13 mouse cellular contexts compared by ENCODE assay signal in the genomic region with DNA sequence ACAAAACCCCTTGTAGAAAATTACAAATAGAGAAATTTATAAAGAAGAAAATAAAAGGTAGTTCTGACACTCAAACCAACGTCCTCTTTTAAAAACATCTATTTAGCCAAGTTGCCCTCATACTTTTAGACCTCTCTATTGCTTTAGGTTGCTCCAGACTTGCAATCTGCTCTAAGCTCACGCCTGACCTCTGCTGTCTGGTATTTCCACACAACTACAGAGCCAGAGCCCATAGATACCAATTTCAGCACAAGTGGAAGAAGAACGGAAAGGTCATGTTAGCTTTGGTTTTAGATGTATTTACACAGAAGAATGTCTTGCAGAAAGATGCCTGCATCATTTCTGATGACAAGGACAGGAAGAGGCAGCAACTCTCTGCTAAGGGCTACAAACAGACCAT. TPM values are rescaled to one million over a fixed set of nuclear protein-coding genes. Genes with fewer than 3 reads are reported as not detected.
DNase-seq lines count a peak whose midpoint lies in the region; ATAC-seq and TF ChIP-seq lines count a peak whose summit lies in the region.
"Had no signal": no experiment of that assay in that cellular context is flagged by ENCODE, and none has a peak within 500 bp of the region (broad histone marks: within the 10 kb centered on the region; RNA-seq: fewer than 3 reads in every experiment).

No protein-coding gene starts in this region.

- no peaks in the 10 kb centered on the region for H3K36me3 ChIP-seq in intestine, postnatal 0 days (ENCODE audit: control insufficient read depth, insufficient read depth)
- H3K36me3 ChIP-seq in intestine, embryonic 15.5 days, result no peaks in the 10 kb centered on the region
- H3K36me3 ChIP-seq in lung, postnatal 0 days (ENCODE audit: insufficient read depth, low read length), result no peaks in the 10 kb centered on the region
- H3K36me3 ChIP-seq: limb, embryonic 15.5 days had no signal

- H3K9ac ChIP-seq in intestine, postnatal 0 days (ENCODE audit: low read depth, low read length), result no peak overlapping the region
- no peak overlapping the region for H3K9ac ChIP-seq in intestine, embryonic 15.5 days
- H3K9ac ChIP-seq in lung, postnatal 0 days (replicated peaks; ENCODE audit: low read depth), result no peak overlapping the region
- H3K9ac ChIP-seq: limb, embryonic 15.5 days had no signal

- peak; percentile 12 for DNase-seq in cerebellum, postnatal 10 days
- DNase-seq in cerebellum, adult 9-11 months, result no peak
- peak; percentile 9 for DNase-seq in lung, postnatal 0 days (ENCODE audit: low spot score)
- DNase-seq in lung, adult 18-20 months, result no peak
- DNase-seq in brain, embryonic 14.5 days (ENCODE audit: low read depth), result peak; percentile 23
- DNase-seq in right cerebral cortex, adult 2 months (ENCODE audit: low spot score in 2 of 2), result no peak

- H3K4me3 ChIP-seq in intestine, postnatal 0 days (ENCODE audit: low read depth, low read length), result no peak overlapping the region
- H3K4me3 ChIP-seq in intestine, embryonic 15.5 days (replicated peaks), result no peak overlapping the region
- no peak overlapping the region for H3K4me3 ChIP-seq in lung, postnatal 0 days (ENCODE audit: low read depth, low read length)
- H3K4me3 ChIP-seq: limb, embryonic 15.5 days; megakaryocyte, embryonic 14.5 days had no signal

- TF ChIP-seq CTCF in intestine, postnatal 0 days (IDR thresholded peaks at IDR 0.05; ENCODE audit: low read depth), result peak; percentile 64
- peak; percentile 51 for TF ChIP-seq CTCF in lung, postnatal 0 days (IDR thresholded peaks at IDR 0.05)
- TF ChIP-seq CTCF in brain, embryonic 14.5 days (IDR thresholded peaks at IDR 0.05; ENCODE audit: borderline replicate concordance, extremely low read depth, insufficient read depth, insufficient read length), result peak; percentile 19; the same call in 1 of the 2 replicates

- no peaks in the 10 kb centered on the region for H3K9me3 ChIP-seq in intestine, postnatal 0 days (ENCODE audit: control insufficient read depth)
- no peaks in the 10 kb centered on the region for H3K9me3 ChIP-seq in intestine, embryonic 15.5 days
- H3K9me3 ChIP-seq in lung, postnatal 0 days (ENCODE audit: low read length), result no peaks in the 10 kb centered on the region
- H3K9me3 ChIP-seq: G1E; limb, embryonic 15.5 days; megakaryocyte, embryonic 14.5 days had no signal

- WGBS in intestine, postnatal 0 days, result 38% methylated on average over 3 of the region's 3 CpGs
- WGBS in intestine, embryonic 15.5 days, result 41% methylated on average over 3 of the region's 3 CpGs
- 30% methylated on average over 3 of the region's 3 CpGs for WGBS in lung, postnatal 0 days

- no peak for TF ChIP-seq POLR2A in brain, embryonic 14.5 days (IDR thresholded peaks at IDR 0.05; ENCODE audit: borderline replicate concordance, extremely low read depth, insufficient read depth, insufficient read length, poor library complexity, severe bottlenecking)

- H3K4me1 ChIP-seq in intestine, postnatal 0 days (replicated peaks; ENCODE audit: control insufficient read depth, insufficient read depth, low read length), result no peaks in the 10 kb centered on the region
- H3K4me1 ChIP-seq in intestine, embryonic 15.5 days (replicated peaks), result no peaks in the 10 kb centered on the region
- H3K4me1 ChIP-seq in lung, postnatal 0 days (ENCODE audit: insufficient read depth, low read depth, low read length), result no peaks in the 10 kb centered on the region
- H3K4me1 ChIP-seq: limb, embryonic 15.5 days; megakaryocyte, embryonic 14.5 days had no signal

- no peak for TF ChIP-seq EP300 in lung, postnatal 0 days (IDR thresholded peaks at IDR 0.05)

- no peaks in the 10 kb centered on the region for H3K27me3 ChIP-seq in intestine, postnatal 0 days (replicated peaks; ENCODE audit: control insufficient read depth, insufficient read depth, low read length)
- no peaks in the 10 kb centered on the region for H3K27me3 ChIP-seq in intestine, embryonic 15.5 days (replicated peaks)
- no peaks in the 10 kb centered on the region for H3K27me3 ChIP-seq in lung, postnatal 0 days (replicated peaks; ENCODE audit: insufficient read depth, low read length)
- H3K27me3 ChIP-seq: limb, embryonic 15.5 days had no signal

- ATAC-seq in intestine, postnatal 0 days, result no peak
- ATAC-seq in intestine, embryonic 15.5 days, result no peak
- ATAC-seq in lung, postnatal 0 days, result no peak

- H3K27ac ChIP-seq in intestine, postnatal 0 days (ENCODE audit: low read depth, low read length), result no peak overlapping the region
- no peak overlapping the region for H3K27ac ChIP-seq in intestine, embryonic 15.5 days
- H3K27ac ChIP-seq in lung, postnatal 0 days (ENCODE audit: low read length), result no peak overlapping the region
- H3K27ac ChIP-seq: limb, embryonic 15.5 days had no signal

- H3K4me2 ChIP-seq in intestine, postnatal 0 days (replicated peaks; ENCODE audit: low read depth), result no peak overlapping the region
- H3K4me2 ChIP-seq in intestine, embryonic 15.5 days (replicated peaks), result no peak overlapping the region
- H3K4me2 ChIP-seq in lung, postnatal 0 days (replicated peaks; ENCODE audit: low read depth, low read length), result no peak overlapping the region
- H3K4me2 ChIP-seq: limb, embryonic 15.5 days had no signal

RNA-seq across cellular contexts. Expression of a gene that starts 32.4 kb away (rescaled TPM):
- polyA plus RNA-seq in intestine, postnatal 0 days (2015; fragmentation: Nextera tagmentation; extraction: Ambion mirVana), result 2.5 and 3.5 TPM in 2 replicates
- polyA plus RNA-seq in intestine, embryonic 15.5 days (2015; fragmentation: Nextera tagmentation; extraction: Ambion mirVana), result 13.3 TPM in 2 replicates
- 5.0 and 6.4 TPM in 2 replicates for polyA plus RNA-seq in lung, postnatal 0 days (2015; fragmentation: Nextera tagmentation; extraction: Ambion mirVana)
- polyA plus RNA-seq in brain, embryonic 14.5 days (2012; rRNA removed), result 4.5 and 5.8 TPM in 2 replicates

RNA-seq across cellular contexts. Expression of a gene that starts 38.4 kb away (rescaled TPM):
- 182 and 193 TPM in 2 replicates for polyA plus RNA-seq in intestine, postnatal 0 days (2015; fragmentation: Nextera tagmentation; extraction: Ambion mirVana)
- polyA plus RNA-seq in intestine, embryonic 15.5 days (2015; fragmentation: Nextera tagmentation; extraction: Ambion mirVana), result 54.1 and 59.8 TPM in 2 replicates
- polyA plus RNA-seq in lung, postnatal 0 days (2015; fragmentation: Nextera tagmentation; extraction: Ambion mirVana), result 0.86 and 1.3 TPM in 2 replicates
- 0.28 and 0.94 TPM in 2 replicates for polyA plus RNA-seq in brain, embryonic 14.5 days (2012; rRNA removed)
- polyA plus RNA-seq: heart, embryonic 14.5 days had no signal

RNA-seq across cellular contexts. Expression of a gene that starts 56.9 kb away (rescaled TPM):
- polyA plus RNA-seq in intestine, postnatal 0 days (2015; fragmentation: Nextera tagmentation; extraction: Ambion mirVana), result not detected in 2 replicates
- not detected in 2 replicates for polyA plus RNA-seq in intestine, embryonic 15.5 days (2015; fragmentation: Nextera tagmentation; extraction: Ambion mirVana)
- not detected in 2 replicates for polyA plus RNA-seq in lung, postnatal 0 days (2015; fragmentation: Nextera tagmentation; extraction: Ambion mirVana)
- 0.30 and 0.36 TPM in 2 replicates for polyA plus RNA-seq in brain, embryonic 14.5 days (2012; rRNA removed)
- polyA plus RNA-seq: cortical plate, adult 2 months; heart, embryonic 14.5 days had no signal

Comparison
In these comparisons a context has a peak if more than half of its experiments do, and no peak if none do; other contexts are left out.
1. DNase-seq: peak in cerebellum, postnatal 10 days (2 of 2), lung, postnatal 0 days (single experiment) and brain, embryonic 14.5 days (single experiment); none in cerebellum, adult 9-11 months (single experiment), lung, adult 18-20 months (0 of 2) and right cerebral cortex, adult 2 months (0 of 2).
2. RNA of a gene that starts 38.4 kb away (polyA plus RNA-seq): 182 to 193 TPM in intestine, postnatal 0 days and 54.1 to 59.8 TPM in intestine, embryonic 15.5 days; 0.86 to 1.3 TPM in lung, postnatal 0 days and 0.28 to 0.94 TPM in brain, embryonic 14.5 days; every median in the first group is over 10 times any median in the second.
3. Peak in every context shown above with its lines, with median percentiles within 50 percentile points of each other: CTCF ChIP-seq.